Mouse (Mus musculus): ENCODE measurements around the gene Rnf2. TPM values are rescaled to one million over a fixed set of nuclear protein-coding genes. Genes with fewer than 3 reads are reported as not detected.
A peak's percentile ranks its signal among the peaks of the same experiment; 100 is the strongest.

Gene Rnf2
- polyA plus RNA-seq, 1 experiment from 2014 or later = 92.0 TPM

- H3K27ac ChIP-seq = no peak overlapping the region
- H3K27me3 ChIP-seq = no peaks in the 10 kb centered on the region
- ATAC-seq (ENCODE audit: insufficient number of reproducible peaks, low FRiP score, low TSS enrichment, low read depth) = no peak
- no peak overlapping the region for H3K9ac ChIP-seq
- H3K4me3 ChIP-seq = no peak overlapping the region
- H3K4me1 ChIP-seq = no peaks in the 10 kb centered on the region
- WGBS = 49% methylated on average over 4 of the region's 4 CpGs
- no peak overlapping the region for H3K4me2 ChIP-seq
- H3K36me3 ChIP-seq = no peaks in the 10 kb centered on the region
- H3K9me3 ChIP-seq = no peaks in the 10 kb centered on the region
Measured at GRCm38 (mm10) chr1:151510811-151511210, 10.1 kb upstream of the Rnf2 start.

DNA sequence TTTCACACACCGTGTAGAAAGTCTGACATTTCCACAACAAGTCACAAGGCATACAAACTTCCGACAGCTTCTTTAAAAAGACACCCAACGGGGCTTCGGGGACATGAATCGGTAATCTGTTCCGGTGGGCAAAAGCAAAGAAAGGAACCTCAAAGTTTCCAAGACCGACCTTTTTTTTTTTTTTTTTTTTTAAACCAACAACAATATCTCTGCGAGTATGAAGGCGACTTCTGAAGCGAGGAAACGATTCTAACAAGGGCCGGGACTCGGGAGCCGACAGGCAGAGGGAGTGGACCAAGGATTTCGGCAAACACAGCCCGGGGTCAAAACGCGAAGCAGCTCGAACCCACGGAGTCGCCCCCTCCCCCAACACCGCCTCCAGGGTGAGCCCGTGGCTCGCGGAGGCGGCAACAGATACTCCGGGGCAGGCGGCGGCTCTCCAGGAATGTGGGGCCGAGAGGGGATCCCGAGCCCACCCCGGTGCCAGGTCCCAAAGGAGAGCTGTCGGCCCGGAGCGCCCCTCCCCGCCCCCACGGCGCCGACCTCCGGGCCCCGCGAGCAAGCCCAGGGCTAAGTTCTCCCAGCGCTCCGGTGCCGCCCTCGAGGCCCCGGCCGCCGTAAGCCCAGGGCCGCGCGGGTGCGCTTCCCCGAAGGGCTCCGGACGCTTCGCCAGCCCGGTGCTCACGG, 797 bp downstream of the Rnf2 start:
- no peaks in the 10 kb centered on the region for H3K9me3 ChIP-seq
- peak overlapping the region; percentile 40 for H3K4me2 ChIP-seq
- under 1% methylated on average over 57 of the region's 59 CpGs for WGBS
- no peak for ATAC-seq (ENCODE audit: insufficient number of reproducible peaks, low FRiP score, low TSS enrichment, low read depth)
- peak overlapping the region; percentile 90 for H3K9ac ChIP-seq
- no peaks in the 10 kb centered on the region for H3K27me3 ChIP-seq
- peak overlapping the region; percentile 98 for H3K27ac ChIP-seq
- H3K4me1 ChIP-seq = peaks cover 21% of the 10 kb centered on the region
- peak overlapping the region; percentile 84 for H3K4me3 ChIP-seq
- H3K36me3 ChIP-seq = no peaks in the 10 kb centered on the region

DNA sequence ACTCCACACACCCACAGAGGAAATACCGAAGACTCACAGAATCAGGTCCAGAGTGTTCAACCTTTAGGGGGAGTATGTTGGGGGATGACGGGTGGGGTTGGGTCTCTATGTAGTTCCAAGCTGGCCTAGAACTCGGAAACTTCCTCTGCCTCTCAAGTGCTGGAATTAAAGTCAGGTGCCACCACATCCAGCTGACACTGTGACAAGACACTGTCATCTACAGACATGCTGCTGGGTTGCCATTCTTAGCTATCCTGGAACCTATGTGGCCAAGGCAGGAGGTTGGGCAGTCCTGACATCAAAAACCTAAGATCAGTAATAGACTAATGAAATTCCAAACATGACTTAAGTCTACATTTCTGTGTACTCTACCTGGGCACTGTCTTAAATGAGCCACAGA, 2.4 kb downstream of the Rnf2 start:
- 76% methylated on average over 3 of the region's 3 CpGs for WGBS
- no peak for ATAC-seq (ENCODE audit: insufficient number of reproducible peaks, low FRiP score, low TSS enrichment, low read depth)
- H3K4me1 ChIP-seq = peaks cover 31% of the 10 kb centered on the region
- no peaks in the 10 kb centered on the region for H3K36me3 ChIP-seq
- H3K27me3 ChIP-seq = no peaks in the 10 kb centered on the region
- no peak overlapping the region for H3K27ac ChIP-seq
- 0 out of 2 replicates have a peak overlapping the region, but pooled peaks have one; percentile 24 for H3K4me2 ChIP-seq
- H3K4me3 ChIP-seq = 0 out of 2 replicates have a peak overlapping the region, but pooled peaks have one; percentile 3
- no peaks in the 10 kb centered on the region for H3K9me3 ChIP-seq
- no peak overlapping the region for H3K9ac ChIP-seq

DNA sequence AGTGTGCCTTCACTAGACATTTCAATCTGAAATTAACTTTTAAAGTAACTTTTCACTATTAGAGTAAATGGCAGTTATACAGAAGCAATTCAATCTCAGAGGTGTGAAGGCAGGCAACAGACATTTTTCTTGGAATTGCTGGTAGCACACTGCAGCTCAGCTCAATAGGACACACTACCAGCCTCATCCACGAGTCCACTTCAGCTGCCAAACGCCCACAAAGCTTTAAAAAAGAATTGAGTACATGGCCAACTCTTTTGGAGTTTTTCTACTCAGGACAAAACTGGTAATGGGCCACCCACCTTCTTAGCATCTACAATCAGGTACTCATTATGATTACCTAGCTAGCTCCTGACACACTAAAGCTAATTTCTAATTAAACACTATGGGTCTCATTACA, 2.8 kb downstream of the Rnf2 start:
- no peaks in the 10 kb centered on the region for H3K27me3 ChIP-seq
- no peak overlapping the region for H3K27ac ChIP-seq
- no peaks in the 10 kb centered on the region for H3K9me3 ChIP-seq
- no peak overlapping the region for H3K9ac ChIP-seq
- no peak overlapping the region for H3K4me2 ChIP-seq
- H3K4me3 ChIP-seq = no peak overlapping the region
- peaks cover 32% of the 10 kb centered on the region for H3K4me1 ChIP-seq
- WGBS = 73% methylated on average over 2 of the region's 2 CpGs
- H3K36me3 ChIP-seq = no peaks in the 10 kb centered on the region
- ATAC-seq (ENCODE audit: insufficient number of reproducible peaks, low FRiP score, low TSS enrichment, low read depth) = no peak

- H3K4me2 ChIP-seq = no peak overlapping the region
- no peak overlapping the region for H3K9ac ChIP-seq
- H3K4me1 ChIP-seq = peaks cover 32% of the 10 kb centered on the region
- no peaks in the 10 kb centered on the region for H3K36me3 ChIP-seq
- no peaks in the 10 kb centered on the region for H3K27me3 ChIP-seq
- no peaks in the 10 kb centered on the region for H3K9me3 ChIP-seq
- no peak for ATAC-seq (ENCODE audit: insufficient number of reproducible peaks, low FRiP score, low TSS enrichment, low read depth)
- H3K27ac ChIP-seq = no peak overlapping the region
- no peak overlapping the region for H3K4me3 ChIP-seq
- 88% methylated on average over 8 of the region's 8 CpGs for WGBS
Measured at GRCm38 (mm10) chr1:151497028-151497427, 3.7 kb downstream of the Rnf2 start.

DNA sequence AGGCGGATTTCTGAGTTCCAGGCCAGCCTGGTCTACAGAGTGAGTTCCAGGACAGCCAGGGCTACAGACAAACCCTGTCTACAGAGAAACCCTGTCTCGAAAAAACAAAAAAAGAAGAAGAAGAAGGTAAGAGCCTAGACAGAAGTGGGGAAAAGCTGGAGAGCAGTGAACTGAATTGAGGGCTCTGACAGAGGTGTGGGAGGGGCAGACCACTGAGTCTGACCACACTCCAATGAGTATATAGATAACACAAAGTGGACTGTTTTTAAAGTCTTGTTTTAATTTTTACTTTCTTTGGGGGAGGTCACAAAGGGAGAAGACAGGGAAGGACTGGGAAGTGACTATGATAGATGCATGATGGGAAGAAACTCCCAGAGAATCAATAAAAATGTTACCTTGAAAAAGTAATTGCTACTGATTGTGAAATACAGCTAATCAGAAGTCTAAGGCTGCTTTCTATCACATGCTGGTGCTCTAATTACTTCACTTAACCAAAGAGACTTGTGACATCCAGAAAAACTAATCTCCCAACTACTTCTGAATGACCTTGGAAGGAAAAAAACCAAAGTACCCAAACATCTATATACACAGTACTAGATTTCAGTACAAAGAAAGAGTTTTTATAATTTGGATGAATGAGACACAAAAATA, 5.0 kb downstream of the Rnf2 start:
- Histone ChIP-seq H3K27ac (no peak overlapping the region), H3K9ac (no peak overlapping the region), H3K27me3 (no peaks in the 10 kb centered on the region), H3K4me1 (peaks cover 32% of the 10 kb centered on the region), H3K4me3 (no peak overlapping the region), H3K4me2 (no peak overlapping the region), H3K36me3 (no peaks in the 10 kb centered on the region), H3K9me3 (no peaks in the 10 kb centered on the region)
- no peak for ATAC-seq (ENCODE audit: insufficient number of reproducible peaks, low FRiP score, low TSS enrichment, low read depth)
- 88% methylated on average over 2 of the region's 2 CpGs for WGBS

DNA sequence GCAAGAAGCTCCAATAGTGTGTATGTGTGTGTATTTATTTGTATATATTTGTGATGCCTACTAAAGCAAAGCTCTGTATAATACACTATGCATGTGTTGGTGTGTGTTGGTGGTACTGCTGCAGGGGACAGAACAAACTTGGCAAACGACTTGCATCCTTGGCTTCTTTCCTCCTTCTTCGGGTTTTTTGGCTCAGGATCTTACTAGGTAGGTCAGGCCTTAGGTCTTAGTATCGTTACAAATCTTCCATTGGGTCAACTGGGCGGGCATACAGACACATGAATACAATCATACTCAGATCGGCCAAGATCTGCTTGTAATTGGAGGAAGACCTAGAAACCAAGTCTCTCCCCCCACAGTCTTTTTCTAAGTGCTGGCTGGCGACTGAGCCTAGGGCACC, 6.0 kb downstream of the Rnf2 start:
- WGBS = 62% methylated on average over 6 of the region's 6 CpGs
- Histone ChIP-seq H3K27me3 (no peaks in the 10 kb centered on the region), H3K4me2 (no peak overlapping the region), H3K4me1 (peaks cover 32% of the 10 kb centered on the region), H3K4me3 (no peak overlapping the region), H3K27ac (no peak overlapping the region), H3K36me3 (no peaks in the 10 kb centered on the region), H3K9me3 (no peaks in the 10 kb centered on the region), H3K9ac (no peak overlapping the region)
- ATAC-seq (ENCODE audit: insufficient number of reproducible peaks, low FRiP score, low TSS enrichment, low read depth) = no peak

DNA sequence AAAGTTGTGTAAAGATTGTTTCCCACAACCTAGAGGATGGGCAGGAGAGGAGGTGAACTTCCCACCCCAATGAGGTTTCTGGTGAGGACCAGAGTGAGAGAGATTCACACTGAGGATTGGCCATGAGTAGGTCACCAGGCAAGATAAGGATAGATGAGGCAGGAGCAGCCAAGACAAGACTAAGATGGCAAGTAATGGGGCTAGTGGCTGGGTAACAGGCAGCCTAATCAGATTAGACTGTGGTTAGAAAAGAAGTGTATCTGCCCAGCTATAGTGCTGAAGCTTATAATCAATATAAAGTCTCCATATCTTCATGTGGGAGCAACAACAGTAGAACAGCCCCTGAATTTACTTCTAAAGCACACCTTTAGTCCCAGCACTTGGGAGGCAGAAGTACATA, 6.9 kb downstream of the Rnf2 start:
- no peaks in the 10 kb centered on the region for H3K36me3 ChIP-seq
- ATAC-seq (ENCODE audit: insufficient number of reproducible peaks, low FRiP score, low TSS enrichment, low read depth) = no peak
- H3K9me3 ChIP-seq = no peaks in the 10 kb centered on the region

DNA sequence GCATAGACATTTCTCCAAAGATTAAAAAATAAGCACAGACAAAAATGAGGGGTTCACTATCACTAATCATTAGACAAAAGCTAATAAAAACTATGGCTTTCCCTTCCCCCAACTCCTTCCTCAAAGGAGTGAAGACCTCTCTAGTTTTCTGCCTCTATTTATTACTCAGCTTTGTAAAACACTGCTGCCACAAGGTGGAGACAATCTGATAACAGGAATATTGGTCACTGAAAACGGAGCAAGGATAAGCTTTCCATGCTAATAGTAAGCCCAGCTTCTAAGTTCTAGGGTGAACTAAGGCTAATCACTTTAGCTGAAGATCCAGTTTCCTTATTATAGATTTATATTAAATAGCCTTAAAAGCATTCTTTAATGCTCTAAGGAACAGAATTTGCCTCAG, 8.3 kb downstream of the Rnf2 start:
- 42% methylated on average over 1 of the region's 1 CpGs for WGBS
- ATAC-seq (ENCODE audit: insufficient number of reproducible peaks, low FRiP score, low TSS enrichment, low read depth) = no peak
- Histone ChIP-seq H3K27me3 (no peaks in the 10 kb centered on the region), H3K9ac (no peak overlapping the region), H3K36me3 (no peaks in the 10 kb centered on the region), H3K4me1 (peaks cover 23% of the 10 kb centered on the region), H3K4me2 (no peak overlapping the region), H3K9me3 (no peaks in the 10 kb centered on the region), H3K27ac (no peak overlapping the region), H3K4me3 (no peak overlapping the region)

More for the DNA sequence above, 6.9 kb downstream of the Rnf2 start:
- Histone ChIP-seq H3K27me3 (no peaks in the 10 kb centered on the region), H3K4me1 (peaks cover 31% of the 10 kb centered on the region), H3K9ac (no peak overlapping the region), H3K4me3 (no peak overlapping the region), H3K27ac (no peak overlapping the region), H3K4me2 (no peak overlapping the region)

DNA sequence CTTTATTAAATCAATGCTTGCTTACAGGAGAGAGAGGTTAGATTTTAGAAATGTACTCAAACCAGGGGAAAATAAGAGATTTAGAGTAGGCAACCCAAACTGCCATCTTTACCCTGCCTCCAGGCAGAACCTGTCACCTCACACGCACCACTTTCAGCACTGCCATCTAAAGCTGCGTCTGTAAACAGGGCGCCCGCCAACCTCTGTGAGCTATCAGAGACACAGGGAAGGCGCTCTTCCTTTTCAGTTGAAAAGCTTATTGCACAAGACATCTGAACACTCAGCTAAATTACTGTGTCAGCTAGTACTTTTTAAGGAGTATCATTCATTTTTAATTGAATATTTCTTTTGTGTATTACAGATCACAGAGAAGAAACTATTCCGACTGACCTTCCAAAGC, 10.9 kb downstream of the Rnf2 start:
- ATAC-seq (ENCODE audit: insufficient number of reproducible peaks, low FRiP score, low TSS enrichment, low read depth) = no peak
- no peak overlapping the region for H3K9ac ChIP-seq
- H3K27me3 ChIP-seq = no peaks in the 10 kb centered on the region
- H3K4me3 ChIP-seq = no peak overlapping the region
- no peak overlapping the region for H3K27ac ChIP-seq
- peaks cover 10% of the 10 kb centered on the region for H3K4me1 ChIP-seq
- H3K36me3 ChIP-seq = no peaks in the 10 kb centered on the region
- H3K9me3 ChIP-seq = no peaks in the 10 kb centered on the region
- WGBS = 81% methylated on average over 6 of the region's 6 CpGs
- H3K4me2 ChIP-seq = no peak overlapping the region

- no peak overlapping the region for H3K9ac ChIP-seq
Measured at GRCm38 (mm10) chr1:151484754-151485153, 16.0 kb downstream of the Rnf2 start.

DNA sequence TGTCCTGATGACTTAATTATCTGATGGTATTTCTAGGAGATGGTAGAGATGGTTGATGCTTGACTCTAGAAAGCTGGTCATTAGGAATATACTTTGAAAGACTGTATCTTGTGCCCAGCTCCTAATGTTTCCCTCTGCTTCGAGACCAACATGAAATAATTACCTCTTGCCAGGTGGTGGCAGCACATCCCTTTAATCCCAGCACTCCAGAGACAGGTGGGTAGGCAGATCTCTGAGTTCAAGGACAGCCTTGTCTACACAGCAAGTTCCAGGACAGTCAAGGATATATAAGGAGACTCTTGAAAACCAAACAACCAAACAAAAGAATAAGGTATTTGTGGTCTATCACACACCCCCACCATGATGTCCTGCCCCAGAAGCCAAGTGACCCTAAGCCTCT, 17.2 kb downstream of the Rnf2 start:
- Histone ChIP-seq H3K4me2 (no peak overlapping the region), H3K9me3 (no peaks in the 10 kb centered on the region), H3K36me3 (0 out of 2 replicates have a peak, but pooled peaks cover 8% of the 10 kb centered on the region), H3K27ac (no peak overlapping the region), H3K9ac (no peak overlapping the region), H3K27me3 (no peaks in the 10 kb centered on the region), H3K4me3 (no peak overlapping the region), H3K4me1 (0 out of 2 replicates have a peak, but pooled peaks cover 3% of the 10 kb centered on the region)
- ATAC-seq (ENCODE audit: insufficient number of reproducible peaks, low FRiP score, low TSS enrichment, low read depth) = no peak
- WGBS = 47% methylated on average over 1 of the region's 1 CpGs

More at GRCm38 (mm10) chr1:151484754-151485153, 16.0 kb downstream of the Rnf2 start:
- Histone ChIP-seq H3K9me3 (no peaks in the 10 kb centered on the region), H3K36me3 (0 out of 2 replicates have a peak, but pooled peaks cover 8% of the 10 kb centered on the region), H3K4me3 (no peak overlapping the region), H3K27me3 (no peaks in the 10 kb centered on the region), H3K27ac (no peak overlapping the region), H3K4me2 (no peak overlapping the region), H3K4me1 (0 out of 2 replicates have a peak, but pooled peaks cover 3% of the 10 kb centered on the region)
- 86% methylated on average over 5 of the region's 5 CpGs for WGBS
- ATAC-seq (ENCODE audit: insufficient number of reproducible peaks, low FRiP score, low TSS enrichment, low read depth) = no peak

Data from limb, embryonic 15.5 days (tissue).